Mouse (Mus musculus): ENCODE measurements at regions not wholly inside any gene's neighbourhood (a gene's known extent, or its start where the extent isn't known, plus 50 kb on each side); places are given as distances from the start of the nearest gene placed in this dataset.

- Histone ChIP-seq H3K4me1 (replicated peaks; ENCODE audit: control insufficient read depth in 2 of 2, insufficient read depth in 2 of 2, low read length in 1 of 2) (peaks cover 16 to 24% of the 10 kb centered on the region in 2 experiments), H3K9me3 (ENCODE audit: control insufficient read depth, low read length) (no peaks in the 10 kb centered on the region), H3K36me3 (replicated peaks; ENCODE audit: control insufficient read depth, insufficient read depth, low read depth) (no peaks in the 10 kb centered on the region), H3K27me3 (ENCODE audit: control insufficient read depth, insufficient read depth, low read length) (no peaks in the 10 kb centered on the region), H3K4me3 (ENCODE audit: insufficient read depth in 1 of 2, low read depth in 2 of 2, low read length in 2 of 2) (no peak overlapping the region), H3K4me2 (ENCODE audit: low read depth) (no peak overlapping the region), H3K27ac (no peak overlapping the region), H3K9ac (replicated peaks) (no peak overlapping the region)
- DNase-seq (ENCODE audit: low read depth in 3 of 3, low spot score in 3 of 3) (no peak), ATAC-seq (ENCODE audit: insufficient read depth) (no peak)
- 47% methylated on average over 4 of the region's 4 CpGs for WGBS (ENCODE audit: insufficient replicate concordance)
- TF ChIP-seq CTCF (IDR thresholded peaks at IDR 0.05; ENCODE audit: low read depth) (no peak), EP300 (IDR thresholded peaks at IDR 0.05; ENCODE audit: low read depth) (no peak)
These were observed 215.1 kb upstream of the Rasa1 start for GRCm38 (mm10) chr13:85504001-85504400.

GRCm38 (mm10) chr13:85498696-85499095 lies 209.8 kb upstream of the Rasa1 start:
- H3K4me2 ChIP-seq (ENCODE audit: low read depth): no peak overlapping the region
- TF ChIP-seq EP300 (IDR thresholded peaks at IDR 0.05; ENCODE audit: low read depth): peak; percentile 14; the same call in 1 of the 2 replicates
- no peak for TF ChIP-seq CTCF (IDR thresholded peaks at IDR 0.05; ENCODE audit: low read depth)
- H3K36me3 ChIP-seq (replicated peaks; ENCODE audit: control insufficient read depth, insufficient read depth, low read depth): no peaks in the 10 kb centered on the region
- peaks cover 0 to 5% of the 10 kb centered on the region in 2 experiments; a peak in 2 of 4 replicates for H3K4me1 ChIP-seq (replicated peaks; ENCODE audit: control insufficient read depth in 2 of 2, insufficient read depth in 2 of 2, low read length in 1 of 2)
- 24% methylated on average over 2 of the region's 2 CpGs for WGBS (ENCODE audit: insufficient replicate concordance)
- ATAC-seq (ENCODE audit: insufficient read depth) (no peak), DNase-seq (ENCODE audit: low read depth in 3 of 3, low spot score in 3 of 3) (no peak)
- H3K9ac ChIP-seq (replicated peaks): no peak overlapping the region
- H3K9me3 ChIP-seq (ENCODE audit: control insufficient read depth, low read length): no peaks in the 10 kb centered on the region
- no peak overlapping the region for H3K4me3 ChIP-seq (ENCODE audit: insufficient read depth in 1 of 2, low read depth in 2 of 2, low read length in 2 of 2)
- no peaks in the 10 kb centered on the region for H3K27me3 ChIP-seq (ENCODE audit: control insufficient read depth, insufficient read depth, low read length)
- no peak overlapping the region for H3K27ac ChIP-seq

DNA sequence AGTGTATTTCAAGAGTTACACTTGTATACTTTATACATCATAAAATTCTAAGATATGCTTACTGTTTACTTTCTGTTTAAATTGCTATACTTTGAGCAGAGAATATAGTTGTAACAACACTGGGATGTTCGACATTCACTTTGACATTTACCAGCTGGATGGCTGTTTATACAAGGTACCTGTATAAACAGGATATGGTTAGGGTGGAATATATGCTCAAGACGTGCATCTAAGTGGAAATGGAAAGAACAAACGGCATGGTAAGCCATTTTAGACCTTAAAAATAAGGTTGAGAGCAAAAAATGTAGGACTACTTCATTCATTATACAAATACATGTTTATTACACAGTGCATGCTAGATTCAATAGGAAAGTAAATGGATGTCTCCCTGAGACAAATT lies 195.9 kb upstream of the Rasa1 start:
- ATAC-seq (ENCODE audit: insufficient read depth): no peak
- H3K4me1 ChIP-seq (replicated peaks; ENCODE audit: control insufficient read depth in 2 of 2, insufficient read depth in 2 of 2, low read length in 1 of 2): no peaks in the 10 kb centered on the region

DNA sequence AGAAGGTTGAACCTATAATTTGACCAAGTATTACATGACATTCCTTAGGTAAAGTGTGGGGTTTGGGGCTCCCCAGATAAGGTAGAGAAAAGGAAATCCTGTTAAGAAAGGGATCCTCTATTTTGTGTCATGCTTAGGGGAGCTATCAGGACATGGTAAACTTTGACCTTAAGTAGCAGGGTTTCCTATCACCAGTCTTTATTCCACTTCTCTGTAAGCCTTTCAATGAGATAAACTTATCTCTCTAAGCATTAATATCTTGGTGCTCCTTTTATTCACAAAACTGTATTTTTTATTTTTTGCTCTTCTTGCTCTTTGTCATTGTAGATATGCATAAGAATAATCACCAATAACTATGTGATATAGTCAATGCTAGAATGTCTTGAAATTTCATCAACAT lies 194.4 kb upstream of the Rasa1 start:
- no peak for DNase-seq (ENCODE audit: low read depth in 3 of 3, low spot score in 3 of 3)
- no peaks in the 10 kb centered on the region for H3K4me1 ChIP-seq (replicated peaks; ENCODE audit: control insufficient read depth in 2 of 2, insufficient read depth in 2 of 2, low read length in 1 of 2)
- no peaks in the 10 kb centered on the region for H3K36me3 ChIP-seq (replicated peaks; ENCODE audit: control insufficient read depth, insufficient read depth, low read depth)
- no peak overlapping the region for H3K4me3 ChIP-seq (ENCODE audit: insufficient read depth in 1 of 2, low read depth in 2 of 2, low read length in 2 of 2)
- H3K27ac ChIP-seq: no peak overlapping the region
- H3K27me3 ChIP-seq (ENCODE audit: control insufficient read depth, insufficient read depth, low read length): no peaks in the 10 kb centered on the region
- H3K9ac ChIP-seq (replicated peaks): no peak overlapping the region
- H3K4me2 ChIP-seq (ENCODE audit: low read depth): no peak overlapping the region
- no peak for TF ChIP-seq EP300 (IDR thresholded peaks at IDR 0.05; ENCODE audit: low read depth)
- no peak for TF ChIP-seq CTCF (IDR thresholded peaks at IDR 0.05; ENCODE audit: low read depth)
- no peaks in the 10 kb centered on the region for H3K9me3 ChIP-seq (ENCODE audit: control insufficient read depth, low read length)
- no peak for ATAC-seq (ENCODE audit: insufficient read depth)

More for the DNA sequence above, 195.9 kb upstream of the Rasa1 start:
- Histone ChIP-seq H3K27me3 (ENCODE audit: control insufficient read depth, insufficient read depth, low read length) (no peaks in the 10 kb centered on the region), H3K27ac (no peak overlapping the region), H3K4me3 (ENCODE audit: insufficient read depth in 1 of 2, low read depth in 2 of 2, low read length in 2 of 2) (no peak overlapping the region), H3K9ac (replicated peaks) (no peak overlapping the region), H3K9me3 (ENCODE audit: control insufficient read depth, low read length) (no peaks in the 10 kb centered on the region), H3K36me3 (replicated peaks; ENCODE audit: control insufficient read depth, insufficient read depth, low read depth) (no peaks in the 10 kb centered on the region), H3K4me2 (ENCODE audit: low read depth) (no peak overlapping the region)
- WGBS (ENCODE audit: insufficient replicate concordance): 51% methylated on average over 3 of the region's 3 CpGs
- TF ChIP-seq EP300 (IDR thresholded peaks at IDR 0.05; ENCODE audit: low read depth): no peak
- no peak for TF ChIP-seq CTCF (IDR thresholded peaks at IDR 0.05; ENCODE audit: low read depth)
- no peak for DNase-seq (ENCODE audit: low read depth in 3 of 3, low spot score in 3 of 3)

DNA sequence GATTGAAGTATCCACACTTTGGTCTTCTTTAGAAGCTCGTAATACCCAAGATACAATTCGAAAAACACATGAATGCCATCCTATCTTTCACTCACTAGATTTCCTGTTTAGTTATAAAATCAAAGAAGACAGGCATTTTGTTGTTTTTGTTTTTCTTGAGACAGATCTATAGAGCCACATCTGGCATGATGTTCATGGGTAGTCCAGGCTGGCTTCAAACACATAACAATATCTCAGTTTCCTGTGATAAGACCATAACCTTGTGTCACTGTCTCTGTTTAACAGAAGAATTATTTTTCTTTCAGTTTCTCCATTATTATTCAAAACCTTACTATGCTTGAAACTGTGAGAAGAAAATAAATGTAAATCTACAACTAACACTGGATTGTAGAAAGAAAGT lies 190.5 kb upstream of the Rasa1 start:
- 41% methylated on average over 2 of the region's 2 CpGs for WGBS (ENCODE audit: insufficient replicate concordance)
- no peak for ATAC-seq (ENCODE audit: insufficient read depth)
- Histone ChIP-seq H3K9me3 (ENCODE audit: control insufficient read depth, low read length) (no peaks in the 10 kb centered on the region), H3K27me3 (ENCODE audit: control insufficient read depth, insufficient read depth, low read length) (no peaks in the 10 kb centered on the region), H3K4me1 (replicated peaks; ENCODE audit: control insufficient read depth in 2 of 2, insufficient read depth in 2 of 2, low read length in 1 of 2) (no peaks in the 10 kb centered on the region), H3K36me3 (replicated peaks; ENCODE audit: control insufficient read depth, insufficient read depth, low read depth) (no peaks in the 10 kb centered on the region), H3K9ac (replicated peaks) (no peak overlapping the region), H3K4me3 (ENCODE audit: insufficient read depth in 1 of 2, low read depth in 2 of 2, low read length in 2 of 2) (no peak overlapping the region), H3K4me2 (ENCODE audit: low read depth) (no peak overlapping the region), H3K27ac (no peak overlapping the region)
- no peak for TF ChIP-seq CTCF (IDR thresholded peaks at IDR 0.05; ENCODE audit: low read depth)
- no peak for TF ChIP-seq EP300 (IDR thresholded peaks at IDR 0.05; ENCODE audit: low read depth)
- no peak for DNase-seq (ENCODE audit: low read depth in 3 of 3, low spot score in 3 of 3)

All from liver, embryonic 14.5 days (tissue).